Mouse (Mus musculus): ENCODE data around the gene Ino80. TPM values are rescaled to one million over a fixed set of nuclear protein-coding genes. Genes with fewer than 3 reads are reported as not detected.

The Ino80 gene
- polyA plus RNA-seq (2012) = 6.8 and 8.1 TPM in 2 replicates

DNA sequence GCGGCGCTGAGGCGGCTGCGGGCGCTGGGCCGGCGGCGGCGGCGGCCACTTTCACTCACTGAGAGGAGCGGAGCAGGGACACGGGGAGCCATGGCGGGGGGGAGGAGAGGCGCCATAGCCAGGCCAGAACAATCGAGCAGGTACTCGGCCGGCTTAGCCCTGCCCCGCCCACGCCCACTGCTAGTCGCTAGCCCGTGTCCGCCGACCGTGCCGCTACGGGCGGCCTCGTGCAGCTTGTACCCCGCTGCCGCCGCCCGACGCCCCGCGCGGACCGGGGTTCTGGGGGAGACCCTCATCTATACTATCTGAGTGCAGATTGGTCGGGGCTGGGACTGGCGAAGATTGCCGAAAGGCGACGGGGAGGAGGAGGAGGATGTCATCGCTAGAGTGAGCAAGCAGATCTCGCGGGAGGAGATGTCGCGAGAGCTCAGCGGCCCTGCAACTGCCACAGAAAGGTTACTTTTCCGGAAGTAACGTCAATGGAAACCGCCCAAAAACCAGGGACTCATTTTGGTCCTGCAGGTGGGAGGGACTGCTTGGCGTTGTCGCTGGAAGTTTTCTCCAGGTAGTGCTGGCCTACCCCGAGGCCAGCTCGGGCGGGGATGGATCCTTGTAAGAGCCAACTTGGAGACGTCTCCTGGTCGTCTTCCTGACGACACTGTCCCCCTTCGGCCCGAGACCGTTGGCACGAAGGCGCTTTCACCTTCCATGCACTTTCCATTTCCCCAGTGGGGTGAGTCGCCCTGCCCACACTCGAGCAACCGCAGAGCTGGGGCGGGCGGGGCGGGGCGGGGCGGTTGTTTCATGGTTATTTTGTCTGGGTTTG, at the start of gene Ino80:
Gene Ino80 (minus strand): TSS at position 117 of the 826 bp plus-strand sequence.

DNA sequence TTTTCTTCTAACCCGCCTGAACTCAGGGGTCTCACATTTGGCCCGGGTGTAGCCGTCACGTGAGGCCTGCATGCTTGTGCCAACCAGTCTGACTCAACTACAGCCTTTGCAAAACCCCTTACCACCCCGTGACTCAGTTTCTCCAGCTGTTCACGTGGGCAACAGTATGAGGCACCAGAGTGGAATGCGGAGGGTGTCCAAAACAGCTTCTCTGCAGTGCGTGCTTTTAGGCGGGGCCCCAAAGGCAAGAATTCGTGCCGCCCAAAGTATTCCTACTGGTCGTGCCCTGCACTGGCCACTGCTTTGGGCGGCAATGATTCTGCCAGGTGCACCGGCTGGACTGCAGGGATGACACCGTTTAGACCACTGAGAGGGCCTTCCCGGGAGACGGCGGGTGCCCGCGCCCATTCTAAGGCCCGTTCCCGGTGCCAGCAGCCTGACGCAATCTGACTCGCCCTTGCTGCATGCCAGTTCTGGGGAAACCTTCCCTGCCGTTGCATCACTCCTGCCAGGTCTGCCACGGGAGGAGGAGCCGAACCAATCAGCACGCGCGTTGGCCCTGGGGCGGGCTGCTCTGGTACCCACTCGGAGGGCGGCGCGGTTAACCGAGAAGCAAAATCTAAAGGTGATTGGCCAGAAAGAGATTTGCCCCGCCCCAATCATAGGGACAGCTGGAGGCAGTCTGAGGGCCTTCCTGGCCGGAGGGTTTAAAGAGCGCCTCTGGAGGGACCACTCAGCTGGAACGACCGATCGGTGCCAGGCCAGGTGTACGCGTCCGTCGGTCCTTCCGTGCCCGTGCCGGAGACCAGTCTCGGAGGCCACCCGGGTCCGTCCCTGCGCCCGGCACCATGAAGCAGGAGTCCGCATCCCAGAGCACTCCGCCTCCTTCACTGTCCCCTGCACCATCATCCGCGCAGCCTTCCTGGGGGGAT, 126.7 kb downstream of the Ino80 start, which contains the start of gene Chac1:
Gene Chac1 (plus strand): TSS at position 675 of the 932 bp plus-strand sequence.

DNA sequence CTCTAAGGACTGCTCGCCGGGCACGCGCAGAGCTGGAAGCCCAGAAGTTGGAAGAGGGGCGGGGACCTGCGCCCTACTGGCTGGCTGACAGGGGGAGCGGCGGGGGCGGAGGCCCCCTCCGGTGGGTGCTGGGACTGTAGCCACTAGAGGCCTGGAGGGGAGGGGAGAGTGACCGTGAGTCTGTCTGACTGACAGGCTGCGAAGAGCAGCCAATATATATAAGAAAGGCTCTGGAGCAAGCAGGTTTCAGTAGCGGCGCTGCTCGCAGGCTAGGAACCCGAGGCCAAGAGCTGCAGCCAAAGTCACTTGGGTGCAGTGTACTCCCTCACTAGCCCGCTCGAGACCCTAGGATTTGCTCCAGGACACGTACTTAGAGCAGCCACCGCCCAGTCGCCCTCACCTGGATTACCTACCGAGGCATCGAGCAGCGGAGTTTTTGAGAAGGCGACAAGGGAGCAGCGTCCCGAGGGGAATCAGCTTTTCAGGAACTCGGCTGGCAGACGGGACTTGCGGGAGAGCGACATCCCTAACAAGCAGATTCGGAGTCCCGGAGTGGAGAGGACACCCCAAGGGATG, 151.8 kb downstream of the Ino80 start, which contains the start of gene Dll4:
Gene Dll4 (plus strand): TSS at position 217 of the 576 bp plus-strand sequence.

Other genes starting within 250 kb of the Ino80 start
- not detected in 2 replicates for gene Ppp1r14d, start 247.8 kb downstream of the Ino80 start, polyA plus RNA-seq (2012)
- gene Spint1, start 240.3 kb downstream of the Ino80 start, polyA plus RNA-seq (2012) = 0.15 and 0.16 TPM in 2 replicates
- 1.7 and 1.9 TPM in 2 replicates for gene Rhov, start 206.4 kb downstream of the Ino80 start, polyA plus RNA-seq (2012)
- gene Vps18, start 188.9 kb downstream of the Ino80 start, polyA plus RNA-seq (2012) = 21.6 and 28.9 TPM in 2 replicates
- gene Dll4, start 151.9 kb downstream of the Ino80 start, polyA plus RNA-seq (2012) = 0.42 and 0.61 TPM in 2 replicates
- 7.4 and 8.4 TPM in 2 replicates for gene Chac1, start 126.5 kb downstream of the Ino80 start, polyA plus RNA-seq (2012)
- 0.09 TPM in 1 of 2 replicates, not detected in the other for gene Exd1, start 69.9 kb upstream of the Ino80 start, polyA plus RNA-seq (2012)
- 11.6 and 12.6 TPM in 2 replicates for gene Chp1, start 70.0 kb upstream of the Ino80 start, polyA plus RNA-seq (2012)
- 2.2 TPM in 2 replicates for gene Nusap1, start 140.6 kb upstream of the Ino80 start, polyA plus RNA-seq (2012)
- gene Oip5, start 140.8 kb upstream of the Ino80 start, polyA plus RNA-seq (2012) = 13.7 and 16.8 TPM in 2 replicates
- 3.1 and 4.6 TPM in 2 replicates for gene Ndufaf1, start 185.1 kb upstream of the Ino80 start, polyA plus RNA-seq (2012)
- gene Rtf1, start 197.4 kb upstream of the Ino80 start, polyA plus RNA-seq (2012) = 54.8 and 75.6 TPM in 2 replicates